Mouse (Mus musculus) E14TG2a.4 (cell line): ENCODE data around the gene Trim26.

Source experiments
- CTCF ChIP-seq: conservative IDR thresholded peaks from 2 replicates; pipeline ENCODE4 v1.5.1; 2014; ENCODE audit warnings: low read length
- NANOG ChIP-seq: IDR thresholded peaks from 2 replicates; pipeline ENCODE4 v1.6.1; 2014; ENCODE audit warnings: borderline replicate concordance, low read length, mixed read lengths

DNA sequence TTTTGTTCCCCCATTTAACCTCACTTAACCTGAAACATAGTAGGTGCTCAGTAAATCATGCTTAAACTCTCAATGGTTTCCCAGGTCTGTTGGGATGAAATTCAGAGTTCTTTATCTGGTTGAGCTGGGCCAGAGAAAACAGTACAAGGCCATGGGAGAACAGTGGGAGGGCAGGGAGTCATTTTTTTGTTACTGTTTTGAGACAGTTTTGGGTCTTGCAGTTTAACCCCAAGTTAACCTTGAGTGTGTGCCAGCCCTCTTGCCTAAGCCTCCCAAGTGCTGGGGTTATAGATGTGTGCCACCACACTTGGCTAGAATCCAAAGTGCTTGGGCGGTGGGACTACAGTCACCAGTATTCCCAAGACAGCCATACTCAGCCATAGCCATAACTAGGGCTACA, 7.8 kb downstream of the Trim26 start:
- TF ChIP-seq CTCF (no peak), NANOG (no peak)
